Mouse (Mus musculus): ENCODE results near the gene Rai1.

GRCm38 (mm10) chr11:60139734-60140371 lies 35.0 kb downstream of the Rai1 start:
- TF ChIP-seq CTCF (IDR thresholded peaks at IDR 0.05; ENCODE audit: borderline replicate concordance, control insufficient read depth, extremely low read depth, insufficient read depth, low read length, poor library complexity) (no peak), POLR2A (IDR thresholded peaks at IDR 0.05; ENCODE audit: control insufficient read depth, extremely low read depth, insufficient read depth, low read length, poor library complexity) (no peak)

Measured in thymus, adult 2 months (tissue).